Mouse (Mus musculus) CH12.LX (cell line): ENCODE data around the gene Galc. TPM values are rescaled to one million over a fixed set of nuclear protein-coding genes. Genes with fewer than 3 reads are reported as not detected.

Source experiments
- DNase-seq: peaks from one replicate; pipeline ENCODE4 v3.0.0-alpha.2; 2013; ENCODE audit errors: extremely low read depth
- H3K27ac ChIP-seq: 2 replicates; pipeline ENCODE4 v1.5.1; 2012; ENCODE audit warnings: low read depth, mild to moderate bottlenecking, control low read depth, moderate library complexity; ENCODE audit not compliant: insufficient read depth
- H3K27me3 ChIP-seq: replicated peaks from 2 replicates; pipeline ENCODE3; 2012; ENCODE audit warnings: inconsistent platforms
- H3K36me3 ChIP-seq, 2 experiments: replicated peaks in 1 of 2; 2 replicates each; pipeline versions ENCODE3 to v1.6.1; 2012; ENCODE audit warnings: inconsistent platforms in 1 of 2, low read length in 1 of 2, mild to moderate bottlenecking in 1 of 2, mixed read lengths in 1 of 2, moderate library complexity in 1 of 2; ENCODE audit not compliant: control insufficient read depth in 1 of 2, insufficient read depth in 1 of 2
- H3K4me1 ChIP-seq, 2 experiments: 2 replicates each; pipeline ENCODE4 v1.6.1; 2012; ENCODE audit warnings: inconsistent platforms in 1 of 2, moderate library complexity in 1 of 2; ENCODE audit not compliant: insufficient read depth in 2 of 2, control insufficient read depth in 1 of 2
- H3K4me2 ChIP-seq: 2 replicates; pipeline ENCODE4 v1.6.1; 2012; ENCODE audit warnings: low read depth, mild to moderate bottlenecking, control low read depth; ENCODE audit not compliant: poor library complexity, insufficient read depth, severe bottlenecking
- H3K4me3 ChIP-seq, 3 experiments: fragments of 150-350 bp in 1 of 3; sonication (generic) in 1 of 3; replicated peaks in 1 of 3; 2 replicates each; pipeline versions ENCODE3 to v1.5.1; 2011 to 2012; ENCODE audit warnings: low read depth in 2 of 3, low read length in 2 of 3, mild to moderate bottlenecking in 2 of 3, moderate library complexity in 2 of 3, control low read depth in 1 of 3, improper control_type of control experiment in 1 of 3, inconsistent platforms in 1 of 3, mixed read lengths in 1 of 3; ENCODE audit not compliant: poor library complexity in 1 of 3
- H3K79me2 ChIP-seq: replicated peaks from 2 replicates; pipeline ENCODE4 v1.6.1; 2012; ENCODE audit warnings: mild to moderate bottlenecking, moderate library complexity; ENCODE audit not compliant: control insufficient read depth, poor library complexity, insufficient read depth, severe bottlenecking; ENCODE audit errors: extremely low read depth
- H3K9ac ChIP-seq: 2 replicates; pipeline ENCODE4 v1.6.1; 2012; ENCODE audit warnings: low read depth, mild to moderate bottlenecking, control low read depth, moderate library complexity; ENCODE audit not compliant: insufficient read depth
- H3K9me3 ChIP-seq: replicated peaks from 2 replicates; pipeline ENCODE3; 2012; ENCODE audit warnings: low read length, inconsistent platforms, mixed read lengths
- CHD1 ChIP-seq: IDR thresholded peaks from 2 replicates; pipeline ENCODE4 v1.6.1; 2012; ENCODE audit warnings: low read depth, low read length, improper control_type of control experiment, inconsistent platforms
- CHD2 ChIP-seq: IDR thresholded peaks from 2 replicates; pipeline ENCODE4 v1.6.1; 2011; ENCODE audit warnings: low read length, improper control_type of control experiment
- EP300 ChIP-seq: IDR thresholded peaks from 2 replicates; pipeline ENCODE4 v1.6.1; 2011; ENCODE audit warnings: low read length, improper control_type of control experiment
- ETS1 ChIP-seq: conservative IDR thresholded peaks from 2 replicates; pipeline ENCODE4 v1.6.1; 2012; ENCODE audit warnings: low read depth, mild to moderate bottlenecking, inconsistent platforms, low read length, improper control_type of control experiment, moderate library complexity
- HCFC1 ChIP-seq: IDR thresholded peaks from 2 replicates; pipeline ENCODE4 v1.6.1; 2012; ENCODE audit warnings: low read depth, mild to moderate bottlenecking, inconsistent platforms, low read length, improper control_type of control experiment
- IRF4 ChIP-seq: IDR thresholded peaks from 2 replicates; pipeline ENCODE4 v1.6.1; 2014; ENCODE audit warnings: low read depth, mild to moderate bottlenecking, inconsistent platforms, low read length, improper control_type of control experiment
- JUN ChIP-seq: IDR thresholded peaks from 2 replicates; pipeline ENCODE4 v1.6.1; 2011; ENCODE audit warnings: low read depth, mild to moderate bottlenecking, low read length, improper control_type of control experiment, moderate library complexity; ENCODE audit not compliant: insufficient read depth
- JUND ChIP-seq: conservative IDR thresholded peaks from 2 replicates; pipeline ENCODE4 v1.6.1; 2011; ENCODE audit warnings: low read depth, low read length, improper control_type of control experiment
- KAT2A ChIP-seq: IDR thresholded peaks from 2 replicates; pipeline ENCODE4 v1.6.1; 2012; ENCODE audit warnings: low read length, improper control_type of control experiment, inconsistent platforms; ENCODE audit not compliant: insufficient replicate concordance
- MAFK ChIP-seq: IDR thresholded peaks from 2 replicates; pipeline ENCODE4 v1.6.1; 2011; ENCODE audit warnings: low read length, improper control_type of control experiment; ENCODE audit not compliant: insufficient replicate concordance
- MAZ ChIP-seq: IDR thresholded peaks from 2 replicates; pipeline ENCODE4 v1.6.1; 2012; ENCODE audit warnings: low read depth, mild to moderate bottlenecking, inconsistent platforms, low read length, improper control_type of control experiment, moderate library complexity
- MXI1 ChIP-seq: IDR thresholded peaks from 2 replicates; pipeline ENCODE4 v1.6.1; 2011; ENCODE audit warnings: mild to moderate bottlenecking, low read depth, low read length, improper control_type of control experiment
- MYC ChIP-seq: IDR thresholded peaks from 2 replicates; pipeline ENCODE4 v1.6.1; 2011; ENCODE audit warnings: low read depth, mild to moderate bottlenecking, improper control_type of control experiment, low read length
- PAX5 ChIP-seq: IDR thresholded peaks from 2 replicates; pipeline ENCODE4 v1.6.1; 2012; ENCODE audit warnings: low read length, inconsistent platforms, mixed read lengths
- POLR2AphosphoS2 ChIP-seq: IDR thresholded peaks from 2 replicates; pipeline ENCODE4 v1.6.1; 2011; ENCODE audit warnings: low read depth, low read length, improper control_type of control experiment
- RAD21 ChIP-seq: IDR thresholded peaks from 2 replicates; pipeline ENCODE4 v1.6.1; 2011; ENCODE audit warnings: low read depth, mild to moderate bottlenecking, low read length, improper control_type of control experiment, moderate library complexity
- RCOR1 ChIP-seq: conservative IDR thresholded peaks from 2 replicates; pipeline ENCODE4 v1.6.1; 2012; ENCODE audit warnings: low read depth, mild to moderate bottlenecking, inconsistent platforms, low read length, improper control_type of control experiment
- TBP ChIP-seq: conservative IDR thresholded peaks from 2 replicates; pipeline ENCODE4 v1.6.1; 2011; ENCODE audit warnings: low read depth, low read length, improper control_type of control experiment
- UBTF ChIP-seq: IDR thresholded peaks from 2 replicates; pipeline ENCODE4 v1.6.1; 2012; ENCODE audit warnings: low read depth, mild to moderate bottlenecking, inconsistent platforms, low read length, improper control_type of control experiment, moderate library complexity
- USF1 ChIP-seq: IDR thresholded peaks from 2 replicates; pipeline ENCODE4 v1.6.1; 2014; ENCODE audit warnings: low read depth, mild to moderate bottlenecking, inconsistent platforms, low read length, improper control_type of control experiment
- dilution Hi-C: fragments of 300-500 bp; cut with MboI; formaldehyde crosslinking; loops from 2 replicates; pipeline ENCODE4 v1.14.3; 2020; ENCODE audit warnings: low sequenced_read_pairs; ENCODE audit not compliant: extremely low pct_unique_long_range_greater_than_20kb, extremely low pct_ligation_motif_present
- in situ Hi-C: fragments of 300-500 bp; cut with MboI; formaldehyde crosslinking; loops from 3 replicates; pipeline ENCODE4 v1.14.3; 2019; ENCODE audit warnings: low sequenced_read_pairs, low pct_ligation_motif_present, low pct_unique_long_range_greater_than_20kb, mixed read lengths
- polyA plus RNA-seq: library from polyadenylated mRNA; unstranded; fragments of >175 nt; gene quantifications from 2 replicates; pipeline ENCODE4 v1.2.1, GENCODE M21; 2012; ENCODE audit warnings: low read depth; ENCODE audit not compliant: insufficient read length
- total RNA-seq, 2 experiments: library from RNA; depleted of rRNA; stranded (reverse); fragments of 300-350 nt in 1 of 2; fragments of >200 nt in 1 of 2; gene quantifications; 2 replicates each; pipeline ENCODE4 v1.2.3; 2012 to 2014

Galc gene
- total and polyA plus RNA-seq, 3 experiments = 1.6 to 9.1 (median 6.4) TPM

- no peaks in the 10 kb centered on the region for H3K9me3 ChIP-seq
- H3K4me2 ChIP-seq = no peak overlapping the region
- no peaks in the 10 kb centered on the region for H3K79me2 ChIP-seq
- H3K4me3 ChIP-seq = no peak overlapping the region
- no peaks in the 10 kb centered on the region for H3K27me3 ChIP-seq
- H3K36me3 ChIP-seq = peaks cover 15 to 26% of the 10 kb centered on the region in 2 experiments
- in situ Hi-C loops = loop anchor here (10.0 to 25.0 kb wide), 2 partner anchors 61 to 223 kb away; no protein-coding TSS in a partner anchor
- no peak for TF ChIP-seq RCOR1
- no peak for TF ChIP-seq MXI1
- TF ChIP-seq PAX5 = no peak
- H3K9ac ChIP-seq = no peak overlapping the region
- no peak for DNase-seq
- no peak overlapping the region for H3K27ac ChIP-seq
- peaks cover 4 to 27% of the 10 kb centered on the region in 2 experiments for H3K4me1 ChIP-seq
- dilution Hi-C loops = no loop called here
These were observed 45.1 kb downstream of the Galc start for GRCm38 (mm10) chr12:98214191-98214590.

GRCm38 (mm10) chr12:98213791-98214190 lies 45.5 kb downstream of the Galc start:
- in situ Hi-C loops (loop anchor here (10.0 to 25.0 kb wide), 2 partner anchors 61 to 224 kb away; no protein-coding TSS in a partner anchor), dilution Hi-C loops (no loop called here)
- Histone ChIP-seq H3K9me3 (no peaks in the 10 kb centered on the region), H3K27ac (no peak overlapping the region), H3K79me2 (no peaks in the 10 kb centered on the region), H3K4me2 (no peak overlapping the region), H3K9ac (no peak overlapping the region), H3K4me3 (no peak overlapping the region), H3K4me1 (peaks cover 4 to 27% of the 10 kb centered on the region in 2 experiments), H3K27me3 (no peaks in the 10 kb centered on the region), H3K36me3 (peaks cover 15 to 26% of the 10 kb centered on the region in 2 experiments)
- no peak for DNase-seq
- TF ChIP-seq ETS1 (no peak), USF1 (no peak), JUN (no peak), RAD21 (no peak), TBP (no peak), POLR2AphosphoS2 (no peak), MAZ (no peak), CHD1 (no peak), IRF4 (peak; percentile 52; the same call in 1 of the 2 replicates), EP300 (peak; percentile 50), UBTF (no peak), JUND (0 out of 2 replicates have a peak, but pooled peaks have one; percentile 24), MXI1 (no peak), MYC (0 out of 2 replicates have a peak, but pooled peaks have one; percentile 20), MAFK (no peak), KAT2A (no peak), HCFC1 (no peak), CHD2 (peak; percentile 83)
